ENCODE assay signal across 40 mouse cellular contexts in the genomic region with DNA sequence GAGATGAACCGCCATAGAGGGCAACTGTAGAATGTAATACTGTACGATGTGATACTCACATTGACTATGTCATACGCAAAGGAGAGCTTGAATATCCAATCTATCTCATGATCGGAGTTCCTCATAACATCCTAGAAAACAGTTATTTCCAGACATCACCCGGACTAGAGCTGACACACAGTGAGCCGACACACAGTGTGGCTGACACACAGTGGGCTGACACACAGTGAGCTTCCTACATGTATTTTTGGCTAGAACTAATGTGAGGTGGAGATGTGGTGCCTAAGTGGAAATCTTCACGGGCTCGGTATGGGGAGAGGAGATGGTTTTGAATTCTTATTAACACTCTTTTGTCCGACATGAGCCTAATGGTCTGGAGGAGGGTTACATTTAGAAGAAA. TPM values are rescaled to one million over a fixed set of nuclear protein-coding genes. Genes with fewer than 3 reads are reported as not detected.
"Had no signal": no experiment of that assay in that cellular context is flagged by ENCODE, and none has a peak within 500 bp of the region (broad histone marks: within the 10 kb centered on the region; RNA-seq: fewer than 3 reads in every experiment).

No protein-coding gene starts in this region.

- H3K4me2 ChIP-seq: limb, embryonic 12.5 days; limb, embryonic 13.5 days; limb, embryonic 15.5 days; liver, embryonic 11.5 days; liver, embryonic 12.5 days; liver, embryonic 13.5 days; liver, embryonic 15.5 days; lung, embryonic 14.5 days; lung, embryonic 15.5 days; midbrain, embryonic 11.5 days; midbrain, embryonic 12.5 days; midbrain, embryonic 13.5 days; midbrain, embryonic 15.5 days had no signal

- H3K36me3 ChIP-seq: limb, embryonic 10.5 days; limb, embryonic 12.5 days; limb, embryonic 13.5 days; limb, embryonic 15.5 days; liver, embryonic 12.5 days; liver, embryonic 13.5 days; liver, embryonic 15.5 days; lung, embryonic 15.5 days; midbrain, embryonic 10.5 days; midbrain, embryonic 12.5 days; midbrain, embryonic 13.5 days; midbrain, embryonic 15.5 days had no signal

- H3K27ac ChIP-seq: limb, embryonic 10.5 days; limb, embryonic 12.5 days; limb, embryonic 13.5 days; limb, embryonic 15.5 days; liver, embryonic 12.5 days; liver, embryonic 13.5 days; liver, embryonic 14.5 days; liver, embryonic 15.5 days; lung, embryonic 15.5 days; macrophage; midbrain, embryonic 10.5 days; midbrain, embryonic 12.5 days; midbrain, embryonic 13.5 days; midbrain, embryonic 15.5 days had no signal

- H3K9me3 ChIP-seq: limb, embryonic 10.5 days; limb, embryonic 12.5 days; limb, embryonic 13.5 days; limb, embryonic 15.5 days; liver, embryonic 12.5 days; liver, embryonic 13.5 days; liver, embryonic 15.5 days; lung, embryonic 15.5 days; megakaryocyte, embryonic 14.5 days; midbrain, embryonic 10.5 days; midbrain, embryonic 12.5 days; midbrain, embryonic 13.5 days; midbrain, embryonic 15.5 days had no signal

- H3K9ac ChIP-seq: limb, embryonic 12.5 days; limb, embryonic 13.5 days; limb, embryonic 15.5 days; liver, embryonic 12.5 days; liver, embryonic 13.5 days; liver, embryonic 14.5 days; liver, embryonic 15.5 days; liver, postnatal 0 days; lung, embryonic 14.5 days; lung, embryonic 15.5 days; midbrain, embryonic 12.5 days; midbrain, embryonic 13.5 days; midbrain, embryonic 15.5 days had no signal

- H3K4me3 ChIP-seq: limb, embryonic 10.5 days; limb, embryonic 12.5 days; limb, embryonic 13.5 days; limb, embryonic 15.5 days; liver, embryonic 12.5 days; liver, embryonic 13.5 days; liver, embryonic 15.5 days; lung, embryonic 15.5 days; megakaryocyte, embryonic 14.5 days; midbrain, embryonic 10.5 days; midbrain, embryonic 12.5 days; midbrain, embryonic 13.5 days; midbrain, embryonic 15.5 days; myocyte had no signal

- H3K27me3 ChIP-seq: limb, embryonic 12.5 days; limb, embryonic 15.5 days; lung, embryonic 15.5 days; midbrain, embryonic 15.5 days had no signal

- DNase-seq: left cerebral cortex, postnatal 4 days; liver; liver, embryonic 13.5 days; liver, postnatal 0 days; lung, adult 18-20 months; lung, adult 2 months; lung, embryonic 14.5 days; lung, postnatal 10 days; lung, postnatal 14 days; lung, postnatal 36 days; lung, postnatal 4 days; midbrain, embryonic 14.5 days had no signal

RNA-seq across cellular contexts. Expression of a gene that starts 18.8 kb away (rescaled TPM):
- total RNA-seq: liver, adult 2 months; megakaryocyte progenitor cell, adult 5-6 weeks; megakaryocyte, adult 5-6 weeks; megakaryocyte-erythroid progenitor cell, adult 5-6 weeks; midbrain, postnatal 0 days; monocyte, adult 5-6 weeks had no signal
- polyA plus RNA-seq: limb, embryonic 10.5 days; limb, embryonic 11.5 days; limb, embryonic 12.5 days; limb, embryonic 13.5 days; liver, embryonic 13.5 days; liver, embryonic 15.5 days; lung, embryonic 14.5 days; macrophage; midbrain, embryonic 10.5 days; midbrain, embryonic 11.5 days; midbrain, embryonic 12.5 days; midbrain, embryonic 15.5 days; midbrain, postnatal 0 days; neural tube, embryonic 11.5 days had no signal

RNA-seq across cellular contexts. Expression of a gene that starts 41.7 kb away (rescaled TPM):
- total RNA-seq: left cerebral cortex, postnatal 25 days; left cerebral cortex, postnatal 36 days; left cerebral cortex, postnatal 4 days; megakaryocyte progenitor cell, adult 5-6 weeks; megakaryocyte, adult 5-6 weeks; megakaryocyte-erythroid progenitor cell, adult 5-6 weeks; midbrain, postnatal 0 days; monocyte, adult 5-6 weeks had no signal
- polyA plus RNA-seq: limb, embryonic 10.5 days; limb, embryonic 11.5 days; limb, embryonic 12.5 days; limb, embryonic 13.5 days; limb, embryonic 14.5 days; limb, embryonic 15.5 days; liver, embryonic 11.5 days; liver, embryonic 13.5 days; lung, embryonic 14.5 days; lung, embryonic 15.5 days; macrophage; midbrain, embryonic 10.5 days; myocyte; neural tube, embryonic 11.5 days had no signal
